Mouse (Mus musculus) kidney, postnatal 4 days (tissue): ENCODE measurements around the gene Sh3kbp1.

ENCODE experiments used
- DNase-seq, 2 experiments: peaks; one replicate each; pipeline ENCODE4 v3.0.0; 2021; ENCODE audit warnings: mixed read lengths in 2 of 2

Gene Sh3kbp1

DNA sequence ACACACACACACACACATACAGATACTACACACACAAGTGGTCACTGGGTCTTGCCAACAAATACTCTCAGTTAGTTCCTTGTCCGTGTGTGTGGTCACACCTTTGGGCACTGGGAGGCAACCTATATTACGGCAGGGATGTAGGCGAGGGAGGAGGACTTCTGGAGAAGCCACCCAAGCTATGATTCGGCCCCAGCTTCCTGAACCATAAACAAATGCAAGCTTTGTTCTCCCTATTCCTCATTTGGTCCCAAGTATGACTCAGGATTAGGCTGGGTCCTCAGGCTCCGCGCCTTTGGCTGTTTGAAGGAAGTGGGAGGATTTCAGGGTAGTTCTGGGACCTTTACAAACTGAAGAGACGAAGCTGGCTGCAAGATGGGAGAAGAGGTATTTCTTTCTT lies 213.2 kb downstream of the Sh3kbp1 start:
- DNase-seq = no peak

DNA sequence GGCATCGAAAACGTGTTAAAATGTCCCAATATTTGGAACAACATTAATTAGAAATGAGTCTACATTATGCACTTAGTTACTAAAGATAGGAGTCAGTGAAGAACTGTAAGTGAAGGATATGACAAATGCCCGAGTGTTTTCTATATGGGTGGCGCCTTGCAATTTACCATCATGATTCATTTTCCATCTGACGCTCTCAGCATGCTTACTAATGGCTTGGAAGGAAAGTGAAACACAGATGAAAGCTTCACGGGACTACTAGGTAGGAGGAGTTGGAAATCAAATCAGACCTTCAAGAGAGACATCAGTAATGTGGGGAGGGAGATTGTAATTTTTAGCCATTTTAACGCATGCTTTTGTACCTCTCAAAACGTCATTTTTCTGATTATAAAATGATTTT lies 223.7 kb downstream of the Sh3kbp1 start:
- no peak for DNase-seq

DNA sequence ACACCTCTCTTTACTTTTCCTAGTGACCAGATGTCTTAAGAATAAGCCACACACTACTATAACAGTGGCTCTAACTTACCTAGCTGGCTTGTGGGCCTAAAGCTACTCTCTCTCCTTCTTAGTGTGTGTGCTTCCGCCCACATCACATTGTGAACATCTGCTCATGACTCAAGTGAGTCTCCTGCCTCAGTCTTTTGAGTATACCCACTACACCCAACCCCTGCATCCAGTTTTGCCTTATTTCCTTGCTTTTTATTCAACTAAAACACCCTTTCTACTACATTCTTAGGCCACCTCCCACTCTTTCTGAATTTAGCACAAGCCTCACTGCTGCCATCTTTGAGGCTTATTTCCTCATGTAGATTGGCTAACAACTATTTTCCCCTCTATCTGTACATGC lies 229.8 kb downstream of the Sh3kbp1 start:
- DNase-seq = no peak

DNA sequence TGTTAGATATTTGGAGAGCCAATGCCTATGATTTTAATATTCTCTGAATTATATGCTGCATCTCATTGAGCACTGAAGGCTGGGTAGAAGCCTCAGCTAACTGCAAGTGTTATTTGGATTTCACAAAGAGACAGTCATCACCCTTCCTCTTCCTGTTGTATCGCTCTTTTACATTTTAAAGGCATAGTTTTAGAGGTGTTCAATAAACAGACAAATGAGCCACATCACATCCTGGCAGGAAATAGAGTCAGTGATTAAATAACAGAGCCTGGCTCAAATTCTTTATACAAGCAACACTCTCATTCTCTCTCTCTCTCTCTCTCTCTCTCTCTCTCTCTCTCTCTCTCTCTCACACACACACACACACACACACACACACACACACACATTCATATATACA lies 231.1 kb downstream of the Sh3kbp1 start:
- no peak for DNase-seq

DNA sequence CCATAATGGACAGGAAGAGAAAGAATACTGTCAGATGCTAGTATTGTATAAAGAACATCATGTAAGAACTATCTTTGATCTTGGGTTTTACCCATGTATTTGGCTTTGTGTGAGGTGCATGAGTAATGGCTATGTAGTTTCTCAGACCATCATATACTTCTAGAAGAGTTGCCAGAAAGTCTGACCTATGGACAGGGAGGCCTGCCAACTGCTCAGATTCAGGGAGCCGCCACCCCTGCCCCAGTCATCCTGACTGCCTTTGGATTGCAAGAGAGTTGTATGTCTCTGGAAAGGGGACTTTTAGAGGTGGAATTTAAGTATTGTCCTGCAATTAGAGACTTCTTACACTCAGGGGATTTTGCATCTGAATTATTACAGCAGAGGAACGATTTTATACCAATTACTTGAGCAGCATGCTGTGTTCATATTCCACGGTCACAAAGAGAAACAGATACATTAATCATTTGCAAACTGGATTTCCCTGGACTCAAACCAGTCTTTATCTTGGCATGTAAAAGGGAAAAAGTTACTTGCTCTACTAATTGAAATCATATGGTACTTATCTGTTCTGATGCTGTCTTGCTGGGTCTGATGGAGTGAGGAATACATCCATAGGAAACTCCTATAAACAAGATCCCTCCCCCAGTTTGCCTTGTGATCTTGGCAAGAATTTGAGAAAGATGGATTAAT lies 233.9 kb downstream of the Sh3kbp1 start:
- no peak for DNase-seq

DNA sequence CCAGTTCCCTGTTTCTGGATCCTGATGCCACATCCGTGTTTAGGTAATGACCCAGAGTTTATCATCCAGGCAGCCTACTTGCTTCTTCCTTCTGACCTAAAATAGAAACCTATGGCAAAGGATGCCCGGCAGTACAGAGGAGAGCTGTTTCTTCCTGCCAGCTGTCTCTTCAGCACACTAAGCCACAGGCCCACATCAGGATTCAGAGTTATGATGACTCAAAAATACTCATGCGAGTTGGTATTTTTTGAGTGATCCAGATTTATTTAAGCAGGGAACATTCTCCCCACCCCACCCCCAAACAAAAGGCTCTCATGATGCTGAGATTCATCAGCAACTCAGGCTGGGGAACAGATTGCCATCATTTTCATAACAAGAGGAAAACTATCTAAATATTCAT lies 240.6 kb downstream of the Sh3kbp1 start:
- no peak for DNase-seq

DNA sequence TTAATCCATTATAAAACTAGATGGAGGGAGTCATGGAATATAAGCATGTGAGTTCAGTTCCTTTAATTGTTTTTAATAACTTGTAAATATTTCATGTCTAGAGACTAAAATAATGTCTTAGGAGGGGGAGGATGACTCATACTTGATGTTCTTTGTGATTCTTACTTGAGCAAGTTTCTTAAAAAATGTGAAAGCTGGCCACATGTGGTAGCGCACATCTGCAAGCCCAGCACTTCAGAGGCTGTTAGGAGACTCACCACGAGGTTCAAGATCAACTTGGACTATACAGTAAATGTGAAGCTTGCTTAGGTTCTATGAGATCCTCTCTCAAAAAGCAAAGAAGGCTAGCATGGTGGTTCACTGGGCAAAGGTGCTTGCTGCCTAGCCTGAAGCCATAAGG lies 245.4 kb downstream of the Sh3kbp1 start:
- no peak for DNase-seq

DNA sequence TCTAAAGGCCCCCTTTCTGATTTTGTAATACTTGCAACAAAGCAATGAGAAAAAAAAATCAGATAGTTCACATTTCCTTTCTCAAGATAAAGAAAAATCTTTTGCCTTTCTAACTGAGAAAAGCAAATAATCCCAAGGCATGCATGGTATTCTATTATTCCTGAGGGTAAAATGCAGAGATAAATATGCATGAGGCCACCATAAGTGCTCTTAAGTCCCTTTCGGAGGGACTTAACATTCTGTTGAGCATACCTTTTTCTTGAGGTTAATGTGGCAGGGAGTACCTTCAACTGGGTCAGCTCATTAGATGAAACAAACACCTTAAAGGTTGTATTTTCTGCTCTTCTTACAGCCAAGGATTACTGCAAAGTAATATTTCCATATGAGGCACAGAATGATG lies 250.7 kb downstream of the Sh3kbp1 start:
- DNase-seq = no peak

DNA sequence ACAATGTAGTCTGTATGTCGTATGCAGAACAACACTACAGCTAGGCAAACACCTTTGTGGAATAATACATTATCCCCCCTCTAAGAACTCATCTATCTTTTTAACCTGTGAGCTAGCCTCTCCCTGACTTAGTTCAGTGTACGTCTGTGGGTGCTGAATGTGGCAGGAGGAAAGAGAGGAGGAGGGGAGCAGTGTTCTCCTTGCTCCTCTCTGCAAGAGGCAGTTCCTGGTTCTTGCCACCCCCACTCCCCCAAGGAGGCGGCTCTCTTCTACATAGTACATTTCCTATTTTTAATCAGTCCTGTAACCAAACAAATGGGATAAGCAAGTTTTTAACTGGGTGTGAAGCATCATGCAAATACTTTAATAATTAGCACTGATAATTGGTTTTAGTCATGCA lies 252.4 kb downstream of the Sh3kbp1 start:
- no peak for DNase-seq

DNA sequence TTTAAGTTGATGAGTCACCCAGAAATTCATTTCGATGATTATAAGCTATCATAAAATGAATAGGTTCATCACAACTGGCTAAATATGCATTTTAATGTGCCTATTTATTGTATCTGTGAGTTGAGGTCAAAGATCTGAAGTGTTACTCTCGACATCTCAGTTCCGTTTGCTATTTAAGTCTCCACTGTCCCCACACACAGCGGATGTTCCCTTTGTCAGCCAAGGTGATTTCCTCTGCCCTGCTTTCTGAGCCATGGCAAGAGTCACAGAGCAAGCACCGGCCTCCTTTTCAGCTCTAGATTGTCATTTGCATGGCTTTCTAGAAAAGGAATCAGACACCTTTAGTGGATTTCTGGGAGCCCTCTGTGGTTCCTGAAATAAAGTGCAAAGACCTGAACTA lies 254.5 kb downstream of the Sh3kbp1 start:
- no peak for DNase-seq

DNA sequence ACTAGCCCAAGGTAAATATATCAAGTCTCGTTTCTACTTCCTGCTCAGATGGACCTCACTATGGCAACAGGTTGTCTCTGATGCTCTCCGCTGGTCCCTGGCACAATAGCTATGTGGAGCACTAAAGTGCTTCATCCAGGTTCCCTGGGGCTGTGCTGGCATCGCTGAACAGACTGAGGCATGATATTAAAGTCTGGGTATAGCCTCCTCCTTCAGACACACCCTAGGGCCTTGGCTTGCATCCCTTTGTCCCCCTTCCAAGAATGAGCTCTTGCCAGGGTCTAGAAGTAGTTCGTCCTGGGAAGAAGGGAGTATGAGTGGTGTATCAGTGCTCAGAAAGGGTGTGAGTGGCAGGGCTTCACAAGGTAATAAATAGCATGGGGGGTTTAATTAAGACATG lies 269.5 kb downstream of the Sh3kbp1 start:
- no peak for DNase-seq

DNA sequence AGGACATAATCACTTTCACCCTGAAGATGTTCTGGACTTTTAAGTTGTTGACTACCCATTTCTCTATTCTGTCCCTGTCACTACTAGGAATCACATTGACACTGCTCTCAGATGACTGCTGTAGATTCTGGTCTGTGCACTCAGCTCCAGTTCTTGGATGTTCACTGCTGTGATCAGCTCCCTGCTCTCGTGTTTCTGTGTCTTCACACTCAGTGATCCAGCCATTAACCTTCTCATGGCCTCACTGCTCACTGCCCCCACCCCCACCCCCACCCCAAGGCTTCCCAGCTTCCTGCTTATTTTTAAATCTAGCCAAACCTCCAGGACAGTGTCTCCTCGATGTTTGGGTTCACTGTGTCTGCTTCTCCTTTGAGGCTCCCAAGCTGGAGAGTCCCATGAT lies 271.0 kb downstream of the Sh3kbp1 start:
- DNase-seq = no peak

DNA sequence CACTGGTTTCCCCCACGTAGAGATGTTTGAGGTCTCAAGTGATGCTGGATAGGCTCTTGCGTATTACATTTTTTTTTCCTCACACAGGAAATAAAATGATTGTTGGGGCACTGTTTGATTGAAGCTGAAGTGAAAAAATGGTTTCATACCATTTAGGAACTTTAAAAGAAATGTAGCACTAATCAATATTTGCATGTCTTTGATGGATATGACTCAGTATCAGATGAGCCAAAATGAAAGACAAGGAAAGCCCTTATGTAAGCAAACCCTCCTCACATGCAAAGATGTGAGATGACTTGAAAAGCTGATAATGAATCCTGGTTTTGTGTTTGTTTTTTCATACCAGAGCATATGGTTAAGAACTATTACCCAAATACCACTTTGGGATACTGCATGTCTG lies 272.0 kb downstream of the Sh3kbp1 start:
- no peak for DNase-seq

DNA sequence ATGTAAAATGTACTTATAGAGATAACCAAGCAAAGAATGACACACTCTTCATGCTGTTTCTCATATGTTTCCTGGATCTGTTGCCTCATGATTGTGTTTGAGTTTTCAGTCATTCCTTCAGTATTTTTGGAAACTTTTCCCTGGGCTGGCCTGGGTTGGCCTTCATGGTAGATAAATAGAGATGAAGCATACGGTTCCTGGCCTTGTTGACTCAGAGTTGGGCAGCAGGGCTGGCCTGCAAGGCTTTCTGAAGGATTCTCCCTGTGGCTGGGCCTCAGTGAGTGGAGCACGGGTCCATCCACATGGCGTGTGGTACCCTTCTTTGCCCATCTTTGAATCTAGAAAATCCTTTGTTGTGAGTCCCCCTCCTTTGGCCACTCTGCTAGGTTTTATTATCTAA lies 276.3 kb downstream of the Sh3kbp1 start:
- DNase-seq = no peak

DNA sequence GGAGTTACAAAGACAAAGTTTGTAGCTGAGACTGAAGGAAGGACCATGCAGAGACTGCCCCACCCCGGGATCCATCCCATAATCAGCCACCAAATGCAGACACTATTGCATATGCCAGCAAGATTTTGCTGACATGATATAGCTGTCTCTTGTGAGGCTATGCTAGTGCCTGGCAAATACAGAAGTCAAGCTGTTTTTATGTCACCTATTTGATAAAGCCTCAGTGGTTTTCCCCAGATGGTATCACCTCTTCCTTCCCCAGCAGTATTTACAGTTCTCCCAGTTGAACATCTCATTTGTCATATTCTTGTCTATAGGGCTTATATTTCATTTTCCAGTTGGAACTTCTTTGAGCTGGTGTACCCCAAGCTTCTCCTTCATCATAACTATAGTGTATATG lies 280.6 kb downstream of the Sh3kbp1 start:
- DNase-seq = no peak

DNA sequence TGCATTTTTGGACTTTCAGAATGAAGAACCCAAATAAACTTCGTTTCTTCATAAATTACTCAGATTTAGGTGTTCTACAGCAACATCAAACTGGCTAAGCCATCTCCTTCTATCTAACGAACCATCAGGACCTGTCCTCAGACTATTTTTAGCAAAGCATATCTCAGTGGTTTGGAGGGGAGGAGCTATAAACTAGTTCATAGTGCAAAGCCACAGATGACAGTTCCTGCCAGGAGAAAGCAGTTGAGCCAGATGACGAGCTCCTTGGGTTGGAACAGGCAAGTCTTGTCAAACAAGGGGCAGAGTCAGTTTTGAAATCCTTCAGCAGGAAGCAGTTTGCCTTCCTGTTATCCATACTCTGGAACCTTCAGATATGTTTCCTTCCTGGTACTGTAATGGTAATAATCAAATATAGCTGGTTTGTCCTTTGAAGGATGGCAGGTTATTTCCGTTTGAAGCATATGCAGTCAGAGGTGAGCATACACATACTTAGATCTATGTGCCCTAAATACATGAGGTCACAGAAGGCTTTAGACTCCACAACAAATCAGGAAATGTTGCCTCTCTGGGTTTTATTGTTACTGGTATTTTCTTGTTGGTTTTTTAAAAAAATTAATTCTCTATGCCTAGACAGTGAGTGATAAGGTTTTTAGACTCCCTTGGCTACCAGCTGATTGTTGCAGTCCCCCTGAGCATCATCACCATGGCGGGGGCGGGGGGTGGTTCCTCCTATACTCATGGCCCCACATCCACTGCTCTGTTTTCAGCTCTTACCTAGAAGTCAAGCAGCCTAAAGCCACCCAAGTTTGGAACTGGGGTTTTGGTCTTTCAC lies 282.6 kb downstream of the Sh3kbp1 start:
- no peak for DNase-seq

DNA sequence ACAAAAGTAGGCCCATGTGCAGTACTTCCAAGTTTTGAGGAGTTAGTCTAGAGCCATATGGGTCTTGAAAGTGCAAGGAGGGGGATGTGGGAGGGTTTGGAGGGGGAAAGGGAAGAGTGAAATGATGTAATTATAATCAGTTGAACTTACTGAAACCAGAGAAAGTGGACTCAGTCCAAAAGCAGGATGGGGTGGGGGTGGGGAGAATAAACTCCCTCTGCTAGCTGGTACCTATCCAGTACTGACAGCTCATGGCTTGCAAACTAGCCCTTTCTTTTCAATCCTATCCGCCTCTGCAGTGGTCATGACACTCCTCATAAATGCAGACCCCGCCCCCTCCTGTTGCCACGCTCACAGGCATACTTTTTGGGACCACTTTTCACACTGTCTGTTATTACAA lies 283.5 kb downstream of the Sh3kbp1 start:
- DNase-seq = peak in 1 of 2 experiments; percentile 11

DNA sequence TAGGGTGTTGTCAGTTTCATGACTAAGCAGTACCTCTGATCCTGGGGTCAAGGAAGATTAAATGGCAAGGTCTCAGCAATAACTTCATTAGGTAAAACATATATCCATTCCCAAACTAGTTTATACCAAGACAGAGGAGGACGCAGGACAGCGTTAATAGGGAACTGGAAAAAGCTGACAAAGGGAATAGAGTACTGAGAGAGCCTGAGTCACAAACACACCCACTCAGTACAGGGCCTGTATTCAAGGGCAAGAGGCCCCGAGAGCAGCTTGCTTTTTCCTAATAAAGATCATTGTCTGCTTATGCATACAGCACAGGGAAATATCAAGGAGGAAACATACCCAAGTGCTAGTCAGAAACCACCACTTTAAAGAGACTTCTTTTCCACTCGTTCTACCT lies 284.5 kb downstream of the Sh3kbp1 start:
- no peak for DNase-seq

DNA sequence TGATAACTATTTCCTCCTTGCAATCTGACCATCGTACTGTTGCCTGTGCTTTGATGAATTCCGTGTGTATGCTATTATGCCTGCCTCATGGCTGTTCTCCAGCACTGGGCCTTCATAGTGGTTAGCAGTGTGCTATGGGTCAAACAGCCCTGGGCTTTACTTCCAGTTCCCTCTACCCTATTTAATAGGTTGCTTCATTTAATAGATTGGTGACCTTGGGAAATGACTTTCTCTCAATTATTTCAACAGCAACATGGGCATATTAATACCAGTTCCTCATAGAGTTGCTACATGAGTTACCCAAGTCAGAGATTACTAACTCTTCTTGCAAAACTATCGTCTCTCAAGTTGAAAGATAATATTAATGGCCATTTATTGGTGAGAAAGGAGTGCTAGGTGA lies 285.0 kb downstream of the Sh3kbp1 start:
- no peak for DNase-seq

DNA sequence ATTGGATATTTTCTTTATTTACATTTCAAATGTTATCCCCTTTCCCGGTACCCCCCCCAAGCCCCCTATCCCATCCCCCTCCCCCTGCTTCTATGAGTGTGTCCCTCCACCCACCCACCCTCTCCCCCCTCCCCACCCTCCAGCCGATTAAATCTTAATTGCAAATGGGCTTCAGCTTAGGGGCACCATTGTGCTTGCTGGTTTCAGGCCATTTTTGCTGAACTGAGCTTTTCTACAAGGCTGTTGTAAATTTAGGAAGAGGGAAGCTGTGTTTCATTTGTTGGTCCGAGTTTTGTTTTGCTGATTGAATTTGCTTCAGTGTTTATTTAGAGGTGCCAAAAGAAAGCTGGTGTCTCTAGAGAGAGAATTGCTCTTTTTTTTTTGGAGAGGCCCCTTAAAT lies 286.4 kb downstream of the Sh3kbp1 start:
- no peak for DNase-seq

DNA sequence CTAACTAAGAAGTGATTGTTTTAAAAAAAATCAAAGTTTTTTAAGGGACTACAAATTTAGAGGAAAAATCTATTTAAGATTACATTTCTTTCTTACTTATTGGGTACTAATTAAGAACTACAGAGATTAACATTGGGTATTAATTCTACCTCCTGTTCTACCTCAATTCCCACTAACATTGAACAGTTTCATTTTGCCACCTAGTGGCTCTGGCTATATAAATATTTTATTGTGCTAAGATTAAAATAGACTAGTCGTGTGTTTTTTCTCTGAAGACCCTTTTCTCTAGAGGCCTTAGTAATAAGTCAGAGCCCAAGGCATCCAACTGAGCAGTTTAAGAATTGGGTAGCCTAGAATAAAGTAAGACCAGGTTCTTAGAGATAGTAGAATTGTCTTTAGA lies 288.1 kb downstream of the Sh3kbp1 start:
- DNase-seq = no peak

DNA sequence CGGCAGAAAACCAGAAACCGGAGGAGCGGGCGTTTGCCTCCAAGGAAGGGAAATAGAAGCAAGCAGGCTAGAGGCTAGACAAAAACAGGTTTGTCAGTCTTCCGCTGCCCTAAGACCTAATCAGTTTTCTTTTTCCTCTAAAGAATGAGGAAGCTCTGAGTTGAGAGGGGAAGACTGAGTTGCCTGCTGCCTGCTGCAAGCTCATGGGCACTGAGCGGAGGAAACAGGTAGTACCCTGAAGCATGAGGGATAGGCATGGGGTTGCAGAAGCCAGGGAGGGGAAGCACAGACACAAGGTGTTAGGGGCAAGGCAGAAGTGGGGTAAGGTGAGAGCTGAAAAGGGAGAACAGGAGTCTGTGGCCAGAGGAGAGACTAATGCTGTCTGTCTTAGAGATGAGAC lies 297.7 kb downstream of the Sh3kbp1 start:
- DNase-seq = no peak

DNA sequence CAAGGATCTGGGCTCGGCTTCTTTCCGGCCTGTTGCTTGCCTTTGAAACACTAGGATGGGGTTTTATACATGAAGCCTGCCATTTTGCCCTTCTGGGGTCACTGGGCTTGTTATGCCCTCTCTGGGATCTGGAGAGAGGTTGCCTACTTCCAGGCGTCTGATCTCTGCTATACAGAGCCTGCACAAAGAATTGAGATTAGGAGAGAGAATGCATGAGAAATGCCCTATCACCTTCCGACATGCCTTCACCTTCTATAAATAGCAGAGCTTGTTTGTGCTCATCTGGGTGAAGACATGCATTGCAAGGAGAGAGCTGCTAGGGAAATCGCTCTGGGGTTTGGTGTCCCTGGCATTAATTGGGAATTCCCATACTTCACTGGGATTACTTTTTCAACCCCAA lies 301.1 kb downstream of the Sh3kbp1 start:
- no peak for DNase-seq

DNA sequence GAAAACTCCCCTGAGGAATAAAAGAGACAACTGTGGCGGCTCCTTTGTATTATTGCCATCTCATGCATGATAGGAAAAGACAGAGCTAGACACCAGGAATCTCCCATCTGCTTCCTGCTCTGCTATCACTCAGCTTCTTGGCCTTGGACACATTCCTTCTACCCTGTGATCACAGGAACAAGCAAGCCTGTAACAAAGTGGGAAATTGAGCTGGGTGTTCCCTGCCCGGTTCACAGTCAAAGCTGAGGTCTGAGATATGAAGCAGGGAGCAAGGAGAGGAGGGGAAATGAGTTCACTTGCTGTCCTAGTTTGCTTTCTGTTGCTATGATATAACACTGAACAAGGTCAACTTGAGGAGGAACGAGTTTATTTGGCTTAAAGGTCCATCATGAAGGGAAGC lies 301.8 kb downstream of the Sh3kbp1 start:
- DNase-seq = no peak

DNA sequence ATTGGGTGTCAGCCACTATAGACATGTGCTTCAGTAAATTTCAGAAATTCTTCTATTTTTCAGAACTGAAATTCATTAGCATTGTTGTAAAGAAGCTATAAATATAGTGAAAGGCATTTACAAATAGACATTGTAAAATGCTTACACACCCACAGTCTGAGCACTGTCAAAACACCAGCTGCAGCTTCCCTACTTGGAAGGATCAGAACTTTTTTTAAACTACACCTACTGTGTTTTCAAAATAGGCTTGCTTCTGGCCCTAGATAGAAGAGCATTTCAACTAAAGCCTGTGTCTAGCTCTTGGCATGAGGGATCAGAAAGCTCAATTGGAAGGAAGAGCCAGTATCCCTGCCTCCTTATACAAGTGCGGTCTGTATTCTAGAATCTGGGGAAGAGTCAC lies 305.0 kb downstream of the Sh3kbp1 start:
- DNase-seq = no peak
